Mouse (Mus musculus) heart, adult 2 months (tissue): ENCODE measurements at regions not wholly inside any gene's neighbourhood (a gene's known extent, or its start where the extent isn't known, plus 50 kb on each side); places are given as distances from the start of the nearest gene placed in this dataset.

Experiments
- CTCF ChIP-seq: fragments of 200-600 bp; IDR thresholded peaks from 2 replicates; pipeline ENCODE4 v1.8.1; 2022; ENCODE audit warnings: antibody characterized with exemption, mild to moderate bottlenecking, moderate library complexity
- EP300 ChIP-seq: fragments of 200-500 bp; IDR thresholded peaks from 2 replicates; pipeline ENCODE4 v1.6.1; 2011; ENCODE audit warnings: low read depth, low read length, control low read depth; ENCODE audit not compliant: insufficient read depth

DNA sequence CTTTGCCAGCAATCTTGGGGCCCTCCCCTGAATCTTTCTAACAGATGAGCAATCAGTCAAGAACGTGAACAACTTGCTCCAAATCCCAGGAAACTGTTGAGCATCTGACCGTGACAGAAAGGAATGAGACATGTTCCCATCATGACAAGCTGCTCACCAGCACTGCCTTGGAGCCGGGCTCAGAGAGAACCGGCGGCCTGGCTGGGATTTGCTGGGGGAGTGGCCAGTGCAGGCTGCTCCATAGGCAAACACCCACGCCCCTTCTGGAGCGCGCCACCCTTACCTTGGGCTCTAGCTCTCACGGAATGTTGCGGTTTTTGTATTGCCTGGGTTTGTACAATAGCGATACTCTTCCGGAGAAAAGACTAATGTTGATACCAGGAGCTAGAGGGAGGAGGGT is 605.4 kb upstream of the Gm19410 start:
- TF ChIP-seq CTCF (no peak), EP300 (no peak)
